Mouse (Mus musculus): ENCODE data around the gene Nav1.

- TF ChIP-seq POLR2A (IDR thresholded peaks at IDR 0.05; ENCODE audit: insufficient read length, low read depth) (no peak), POLR2AphosphoS2 (IDR thresholded peaks at IDR 0.05; ENCODE audit: insufficient read length, low read depth) (no peak), MYOD1 (IDR thresholded peaks at IDR 0.05; ENCODE audit: control insufficient read depth in 1 of 3, insufficient read length in 2 of 3, low read depth in 2 of 3) (no peak), TCF12 (IDR thresholded peaks at IDR 0.05; ENCODE audit: insufficient read depth, poor library complexity, severe bottlenecking) (no peak), MAX (IDR thresholded peaks at IDR 0.05; ENCODE audit: low read depth) (no peak), MYOG (IDR thresholded peaks at IDR 0.05; ENCODE audit: control insufficient read depth in 1 of 3, insufficient read depth in 1 of 3, insufficient read length in 2 of 3, low read depth in 2 of 3) (no peak), REST (IDR thresholded peaks at IDR 0.05; ENCODE audit: insufficient read depth, insufficient read length) (no peak)
Observed at GRCm38 (mm10) chr1:135495048-135495447, 112.0 kb downstream of the Nav1 start.
